Mouse (Mus musculus): Measurements from ENCODE around the gene Ptcd1. TPM values are rescaled to one million over a fixed set of nuclear protein-coding genes. Genes with fewer than 3 reads are reported as not detected.
A peak's percentile ranks its signal among the peaks of the same experiment; 100 is the strongest.
"Not testable (repeated sequence)": the region's sequence is repeated elsewhere in the genome, so short reads cannot be mapped to it uniquely, and the experiment has no call there.

The Ptcd1 gene
- 21.6 and 22.8 TPM in 2 replicates for polyA plus RNA-seq (2016; fragmentation: Nextera tagmentation; extraction: Ambion mirVana)

DNA sequence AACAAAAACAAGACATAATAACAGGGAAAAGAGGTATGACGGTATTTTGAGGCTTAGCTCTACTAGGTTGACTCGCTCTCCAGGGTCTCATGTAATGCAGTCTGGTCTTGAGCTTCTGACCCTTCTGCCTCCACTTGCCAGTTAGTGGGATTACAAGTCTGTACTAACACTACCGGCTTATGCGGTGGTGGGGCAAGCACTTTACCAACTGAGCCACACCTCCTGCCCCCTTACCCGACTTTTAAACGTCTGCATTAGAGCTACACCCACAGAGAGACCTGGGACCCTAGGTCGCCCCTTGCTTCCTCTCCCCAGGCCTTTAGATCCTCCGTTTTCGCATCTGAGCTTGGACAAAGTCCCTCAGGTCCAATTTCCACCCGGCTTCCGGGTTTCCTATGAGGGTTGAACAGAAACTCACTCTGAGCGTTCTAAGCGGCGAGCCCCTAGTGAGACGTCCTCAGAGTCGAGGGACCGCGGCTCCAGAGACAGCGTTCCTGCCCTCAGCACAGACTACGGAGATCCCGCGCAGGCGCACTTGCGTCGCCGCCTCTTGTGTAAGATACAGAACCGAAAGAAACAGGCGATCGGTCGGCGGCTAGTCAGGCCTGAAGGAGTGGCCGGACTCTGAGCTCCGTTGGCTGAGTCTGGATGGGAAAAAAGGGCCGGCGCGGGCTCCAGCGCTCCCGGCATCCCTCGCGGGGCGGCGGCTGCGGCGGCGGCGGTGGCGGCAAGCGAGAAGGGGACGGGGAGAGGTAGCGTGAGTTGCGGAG lies at the start of gene Ptcd1, which contains the start of gene Cpsf4:
Gene Ptcd1 (minus strand): TSS at position 573 of the 770 bp plus-strand sequence.
Gene Cpsf4 (plus strand): TSS at position 678 of the 770 bp plus-strand sequence.
- Histone ChIP-seq H3K36me3 (peaks cover 37% of the 10 kb centered on the region), H3K4me1 (peaks cover 21% of the 10 kb centered on the region), H3K9me3 (no peaks in the 10 kb centered on the region), H3K9ac (peak within 1 kb of the TSS; percentile 94), H3K27me3 (no peaks in the 10 kb centered on the region), H3K4me3 (peak within 1 kb of the TSS; percentile 91), H3K27ac (peak within 1 kb of the TSS; percentile 83), H3K4me2 (replicated peaks) (peak within 1 kb of the TSS; percentile 93)
- ATAC-seq (ENCODE audit: insufficient number of reproducible peaks, insufficient read depth, low FRiP score, low TSS enrichment): peak; percentile 89
- WGBS: under 1% methylated on average over 51 of the region's 51 CpGs

DNA sequence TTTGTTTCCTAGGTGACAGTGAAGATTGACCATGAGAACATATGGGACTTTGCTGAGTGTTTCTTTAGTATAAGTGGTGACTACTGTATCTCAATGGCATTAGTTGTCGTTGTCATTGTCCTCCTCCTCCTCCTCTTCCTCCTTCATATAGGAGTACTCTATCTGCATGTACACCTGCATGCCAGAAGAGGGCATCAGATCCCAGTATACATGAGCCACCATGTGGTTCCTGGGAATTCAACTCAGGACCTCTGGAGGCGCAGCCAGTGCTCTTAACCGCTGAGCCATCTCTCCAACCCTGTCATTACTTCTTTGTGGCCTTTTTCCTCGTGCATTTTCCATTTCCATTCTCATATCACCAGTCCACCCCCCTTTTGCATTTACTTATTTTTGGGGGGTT lies 47.8 kb upstream of the Ptcd1 start:
- peaks cover 79% of the 10 kb centered on the region for H3K36me3 ChIP-seq
- 63% methylated on average over 4 of the region's 4 CpGs for WGBS
- no peak for ATAC-seq (ENCODE audit: insufficient number of reproducible peaks, insufficient read depth, low FRiP score, low TSS enrichment)
- H3K9me3 ChIP-seq: no peaks in the 10 kb centered on the region
- no peak overlapping the region for H3K9ac ChIP-seq
- no peak overlapping the region for H3K4me2 ChIP-seq (replicated peaks)
- H3K4me3 ChIP-seq: no peak overlapping the region
- H3K4me1 ChIP-seq: no peaks in the 10 kb centered on the region
- H3K27ac ChIP-seq: no peak overlapping the region
- no peaks in the 10 kb centered on the region for H3K27me3 ChIP-seq

DNA sequence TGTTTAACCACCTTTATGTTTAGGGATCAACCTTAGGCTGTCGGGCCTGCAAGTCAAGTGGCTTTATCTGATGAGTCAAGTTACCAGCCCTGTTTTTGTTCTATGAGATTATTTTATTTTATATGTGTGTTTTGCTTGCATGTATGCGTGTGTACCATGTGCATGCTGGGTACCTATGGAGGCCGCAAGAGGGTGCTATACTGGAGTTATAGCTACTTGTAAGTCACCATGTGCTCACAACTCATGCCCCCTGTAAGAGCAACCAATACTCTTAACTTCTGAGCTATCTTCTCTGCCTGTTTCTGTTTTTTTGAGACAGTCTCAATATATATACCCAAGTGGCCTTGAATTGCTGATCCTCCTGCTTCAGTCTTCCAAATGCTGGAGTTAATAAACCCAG lies 46.6 kb upstream of the Ptcd1 start:
- ATAC-seq (ENCODE audit: insufficient number of reproducible peaks, insufficient read depth, low FRiP score, low TSS enrichment): no peak
- Histone ChIP-seq H3K27ac (no peak overlapping the region), H3K36me3 (peaks cover 75% of the 10 kb centered on the region), H3K4me1 (no peaks in the 10 kb centered on the region), H3K4me3 (no peak overlapping the region), H3K4me2 (replicated peaks) (no peak overlapping the region), H3K27me3 (no peaks in the 10 kb centered on the region), H3K9me3 (no peaks in the 10 kb centered on the region), H3K9ac (no peak overlapping the region)
- WGBS: 87% methylated on average over 3 of the region's 3 CpGs

DNA sequence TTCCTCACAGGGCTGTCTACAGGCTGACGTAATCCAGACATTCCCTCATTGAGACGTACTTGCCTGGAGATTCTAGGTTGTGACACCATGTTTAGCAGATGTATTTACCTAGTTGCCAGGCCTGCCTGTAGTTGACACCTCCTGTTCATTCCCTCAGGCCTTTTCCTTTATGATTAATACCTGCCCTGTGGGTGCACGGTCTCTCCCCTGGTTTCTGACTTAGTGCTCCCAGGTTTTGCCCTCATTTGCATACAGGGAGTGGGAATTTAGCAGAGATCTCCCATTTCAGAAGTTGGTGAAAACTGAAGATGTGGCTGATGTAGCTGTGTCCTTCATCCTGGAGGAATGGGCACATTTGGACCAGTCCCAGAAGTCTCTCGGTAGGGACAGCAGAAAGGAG lies 45.3 kb upstream of the Ptcd1 start:
- Histone ChIP-seq H3K27ac (no peak overlapping the region), H3K9ac (no peak overlapping the region), H3K4me1 (no peaks in the 10 kb centered on the region), H3K36me3 (peaks cover 73% of the 10 kb centered on the region), H3K4me2 (replicated peaks) (no peak overlapping the region), H3K4me3 (no peak overlapping the region), H3K9me3 (no peaks in the 10 kb centered on the region), H3K27me3 (no peaks in the 10 kb centered on the region)
- ATAC-seq (ENCODE audit: insufficient number of reproducible peaks, insufficient read depth, low FRiP score, low TSS enrichment): no peak
- 89% methylated on average over 4 of the region's 4 CpGs for WGBS

DNA sequence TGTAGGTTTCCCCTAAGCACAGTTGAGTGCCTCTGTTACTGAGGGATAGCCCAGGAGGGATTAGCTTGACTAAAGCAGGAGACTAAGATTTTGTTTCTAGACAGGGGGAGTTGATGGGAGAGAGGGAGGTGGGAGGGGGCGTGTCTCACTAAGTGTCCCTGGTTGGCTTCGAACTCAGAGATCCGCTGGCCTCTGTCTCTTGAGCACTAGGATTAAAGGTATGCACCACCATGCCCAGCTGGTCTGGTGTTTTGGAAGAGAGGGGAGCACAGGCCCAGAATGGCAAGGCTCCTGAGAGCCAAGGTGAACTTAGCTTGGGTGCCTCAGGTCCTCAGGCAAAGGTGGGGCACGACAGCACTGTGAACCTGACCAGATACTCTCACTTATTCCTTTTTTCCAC lies 44.4 kb upstream of the Ptcd1 start:
- Histone ChIP-seq H3K36me3 (peaks cover 72% of the 10 kb centered on the region), H3K27ac (no peak overlapping the region)
- 92% methylated on average over 4 of the region's 4 CpGs for WGBS

DNA sequence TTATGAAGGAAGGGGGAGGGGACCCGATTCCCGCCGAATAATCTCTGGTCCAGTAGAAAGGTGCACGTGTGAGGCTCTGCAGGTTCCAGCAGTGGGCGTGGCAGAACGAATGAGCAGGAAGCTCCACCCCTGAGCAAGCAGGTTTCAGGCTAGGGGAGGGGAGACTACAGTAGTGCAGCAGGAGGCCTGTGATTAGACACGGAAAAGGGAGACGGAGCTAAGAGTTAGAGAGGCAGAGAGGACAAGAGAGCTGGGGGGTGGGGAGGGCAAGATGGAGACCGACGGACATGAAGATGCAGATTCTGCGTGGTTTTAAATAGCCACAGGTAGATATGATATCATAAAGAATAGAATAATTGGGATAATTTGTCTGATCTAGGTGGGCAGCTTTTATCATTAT lies 41.5 kb upstream of the Ptcd1 start:
- H3K27ac ChIP-seq; H3K4me2 ChIP-seq (replicated peaks); H3K9me3 ChIP-seq; H3K27me3 ChIP-seq; ATAC-seq (ENCODE audit: insufficient number of reproducible peaks, insufficient read depth, low FRiP score, low TSS enrichment); H3K4me3 ChIP-seq; H3K9ac ChIP-seq: not testable (repeated sequence)
- Histone ChIP-seq H3K4me1 (peaks cover 12% of the 10 kb centered on the region), H3K36me3 (peaks cover 51% of the 10 kb centered on the region)
- 37% methylated on average over 11 of the region's 11 CpGs for WGBS

More for the DNA sequence above, 44.4 kb upstream of the Ptcd1 start:
- Histone ChIP-seq H3K4me2 (replicated peaks) (no peak overlapping the region), H3K27me3 (no peaks in the 10 kb centered on the region), H3K4me3 (no peak overlapping the region), H3K9me3 (no peaks in the 10 kb centered on the region), H3K4me1 (no peaks in the 10 kb centered on the region), H3K9ac (no peak overlapping the region)
- ATAC-seq (ENCODE audit: insufficient number of reproducible peaks, insufficient read depth, low FRiP score, low TSS enrichment): no peak

DNA sequence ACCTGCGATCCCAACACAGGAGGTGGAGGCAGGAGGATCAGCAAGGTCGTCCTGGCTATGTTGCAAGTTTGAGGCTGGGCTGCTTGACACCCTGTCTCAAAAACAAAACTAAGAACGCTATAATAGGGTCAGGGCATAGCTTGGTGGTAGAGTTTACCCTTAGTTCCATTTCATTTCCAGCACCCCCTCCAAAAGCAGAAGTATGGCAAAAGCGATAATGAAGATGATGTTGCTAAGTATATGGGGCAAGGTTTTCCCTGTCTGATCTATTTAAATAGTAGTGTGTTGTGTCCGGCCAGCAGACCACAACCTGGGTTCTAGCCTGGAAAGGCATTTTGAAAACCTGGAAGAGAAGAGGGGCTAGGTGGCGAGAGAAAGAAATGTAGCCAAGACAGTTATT lies 41.0 kb upstream of the Ptcd1 start:
- WGBS: 86% methylated on average over 6 of the region's 6 CpGs
- H3K4me2 ChIP-seq (replicated peaks): no peak overlapping the region
- no peak overlapping the region for H3K27ac ChIP-seq
- ATAC-seq (ENCODE audit: insufficient number of reproducible peaks, insufficient read depth, low FRiP score, low TSS enrichment): no peak
- no peaks in the 10 kb centered on the region for H3K27me3 ChIP-seq
- H3K36me3 ChIP-seq: peaks cover 49% of the 10 kb centered on the region
- H3K9ac ChIP-seq: no peak overlapping the region
- H3K4me3 ChIP-seq: no peak overlapping the region
- no peaks in the 10 kb centered on the region for H3K9me3 ChIP-seq
- peaks cover 12% of the 10 kb centered on the region for H3K4me1 ChIP-seq

DNA sequence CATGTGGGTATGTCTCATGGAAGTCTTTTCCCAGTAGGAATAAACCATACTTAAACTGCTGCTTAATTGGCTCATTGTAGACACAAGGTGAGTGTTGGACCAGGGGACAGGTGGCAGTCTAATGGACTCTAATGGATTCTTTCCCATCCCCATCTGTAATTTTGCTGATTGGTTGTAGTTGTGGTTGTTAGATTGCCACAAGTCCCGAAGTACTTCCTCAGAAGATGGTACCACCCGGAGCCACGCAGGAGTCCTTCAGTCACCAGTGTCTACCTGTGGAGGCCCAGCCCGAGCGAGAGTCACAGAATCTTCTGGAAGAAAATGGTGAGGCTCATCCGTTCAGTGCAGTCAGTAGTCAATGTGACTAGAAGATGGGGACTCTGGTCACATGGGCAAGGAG lies 40.5 kb upstream of the Ptcd1 start:
- no peak overlapping the region for H3K9ac ChIP-seq
- H3K27me3 ChIP-seq: no peaks in the 10 kb centered on the region
- no peak for ATAC-seq (ENCODE audit: insufficient number of reproducible peaks, insufficient read depth, low FRiP score, low TSS enrichment)
- H3K9me3 ChIP-seq: no peaks in the 10 kb centered on the region
- H3K27ac ChIP-seq: no peak overlapping the region
- WGBS: 92% methylated on average over 6 of the region's 6 CpGs
- H3K4me1 ChIP-seq: peaks cover 12% of the 10 kb centered on the region
- H3K4me2 ChIP-seq (replicated peaks): no peak overlapping the region
- H3K36me3 ChIP-seq: peaks cover 43% of the 10 kb centered on the region
- H3K4me3 ChIP-seq: no peak overlapping the region

DNA sequence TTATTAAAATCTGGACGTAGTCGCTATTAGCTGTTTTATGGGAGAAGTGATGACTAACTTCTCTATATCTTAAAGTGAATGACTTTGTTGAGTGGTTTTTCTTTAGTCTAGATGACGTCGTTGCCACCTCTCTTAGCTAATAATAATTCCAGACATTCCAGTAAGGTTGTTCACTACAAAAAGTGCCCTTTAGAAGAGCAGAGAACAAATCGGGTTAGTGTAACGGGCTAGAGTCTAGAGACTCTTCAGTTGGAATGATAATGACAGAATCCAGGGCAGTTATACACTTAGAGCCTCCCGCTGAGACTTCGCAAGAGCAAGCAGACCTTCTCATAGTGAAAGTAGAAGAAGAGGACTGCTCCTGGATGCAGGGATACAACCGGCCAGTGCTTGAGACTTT lies 38.1 kb upstream of the Ptcd1 start:
- 26% methylated on average over 9 of the region's 9 CpGs for WGBS
- Histone ChIP-seq H3K4me3 (peak overlapping the region; percentile 62), H3K36me3 (peaks cover 21% of the 10 kb centered on the region), H3K4me2 (replicated peaks) (peak overlapping the region; percentile 58), H3K4me1 (peaks cover 22% of the 10 kb centered on the region), H3K9ac (peak overlapping the region; percentile 30; the same call in 1 of the 2 replicates), H3K9me3 (no peaks in the 10 kb centered on the region), H3K27me3 (no peaks in the 10 kb centered on the region), H3K27ac (no peak overlapping the region)
- no peak for ATAC-seq (ENCODE audit: insufficient number of reproducible peaks, insufficient read depth, low FRiP score, low TSS enrichment)

DNA sequence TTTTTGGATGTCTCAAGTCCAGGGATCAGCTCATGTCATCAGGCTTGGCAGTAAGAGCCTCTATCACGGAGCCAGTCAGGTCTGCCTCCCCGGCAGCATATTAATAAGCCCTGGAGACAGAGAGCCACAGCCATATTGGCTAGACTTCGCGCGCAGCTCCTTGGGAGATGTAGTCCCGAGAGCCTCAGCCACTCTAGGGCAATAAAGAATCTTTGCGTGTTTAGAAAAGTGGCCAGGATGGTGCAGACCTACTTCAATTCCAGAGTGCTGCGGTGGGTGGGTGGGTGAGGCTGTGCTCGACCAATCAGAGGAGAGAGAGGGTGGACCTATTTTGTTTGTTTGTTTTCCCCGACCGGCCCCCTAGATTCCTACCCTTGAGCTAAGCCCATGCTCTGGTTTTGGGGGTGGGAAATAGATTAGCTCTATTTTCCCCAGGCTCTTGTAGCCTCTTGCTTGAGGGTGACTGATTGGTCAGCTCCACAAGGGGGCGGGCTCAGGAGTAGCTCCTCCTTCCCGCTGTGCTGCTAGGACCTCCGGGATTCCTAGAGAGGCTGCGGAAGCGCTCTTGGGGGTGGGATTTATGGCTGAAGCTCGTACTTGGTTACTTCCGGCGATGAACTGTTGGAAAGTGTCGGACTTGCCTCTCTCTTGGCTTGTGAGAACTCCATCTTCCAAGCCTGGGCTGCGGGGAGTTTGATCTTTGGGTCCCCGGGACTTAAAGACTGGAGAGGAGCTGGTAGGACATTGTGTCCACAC lies 37.2 kb upstream of the Ptcd1 start, which contains the start of gene Zkscan5:
Gene Zkscan5 (plus strand): TSS at position 627 of the 756 bp plus-strand sequence.
- peak within 1 kb of the TSS; percentile 86 for H3K27ac ChIP-seq
- H3K4me1 ChIP-seq: peaks cover 22% of the 10 kb centered on the region
- no peaks in the 10 kb centered on the region for H3K27me3 ChIP-seq
- peak within 1 kb of the TSS; percentile 58 for H3K4me2 ChIP-seq (replicated peaks)
- WGBS: under 1% methylated on average over 22 of the region's 22 CpGs
- H3K9ac ChIP-seq: peak within 1 kb of the TSS; percentile 66
- H3K4me3 ChIP-seq: peak within 1 kb of the TSS; percentile 62
- ATAC-seq (ENCODE audit: insufficient number of reproducible peaks, insufficient read depth, low FRiP score, low TSS enrichment): peak; percentile 96
- peaks cover 14% of the 10 kb centered on the region for H3K36me3 ChIP-seq
- no peaks in the 10 kb centered on the region for H3K9me3 ChIP-seq

DNA sequence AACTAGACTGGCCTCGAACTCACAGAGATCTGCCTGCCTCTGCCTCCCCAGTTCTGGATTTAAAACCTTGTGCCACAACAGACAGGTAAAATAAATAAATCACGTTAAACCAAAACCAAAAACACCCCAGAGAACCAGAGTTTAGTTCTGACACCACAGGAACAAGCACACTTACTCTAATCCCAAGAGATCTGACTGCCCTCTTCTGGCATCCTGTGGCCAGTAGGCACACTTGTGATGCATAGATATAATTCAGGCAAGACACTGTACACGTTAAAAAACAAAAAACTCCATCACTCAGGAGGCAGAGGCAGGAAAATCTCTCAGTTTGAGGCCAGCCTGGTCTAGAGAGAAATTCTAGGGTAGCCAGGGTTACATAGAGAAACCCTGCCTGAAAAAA lies 35.5 kb upstream of the Ptcd1 start:
- ATAC-seq (ENCODE audit: insufficient number of reproducible peaks, insufficient read depth, low FRiP score, low TSS enrichment): no peak
- Histone ChIP-seq H3K36me3 (peaks cover 6% of the 10 kb centered on the region; the same call in 1 of the 2 replicates), H3K27ac (no peak overlapping the region), H3K9me3 (no peaks in the 10 kb centered on the region), H3K9ac (no peak overlapping the region), H3K4me2 (replicated peaks) (no peak overlapping the region), H3K4me1 (peaks cover 22% of the 10 kb centered on the region), H3K4me3 (no peak overlapping the region), H3K27me3 (no peaks in the 10 kb centered on the region)
- whole genome bisulfite sequencing: 52% methylated on average over 3 of the region's 3 CpGs
